Mouse (Mus musculus): ENCODE measurements around the gene Dhcr7.

GRCm38 (mm10) chr7:143830399-143830798 is 7.5 kb downstream of the Dhcr7 start:
- TF ChIP-seq POLR2A (IDR thresholded peaks at IDR 0.05; ENCODE audit: insufficient read depth, low read depth, low read length) (no peak), CTCF (IDR thresholded peaks at IDR 0.05; ENCODE audit: insufficient read depth, low read depth, low read length) (no peak)
